Mouse (Mus musculus): ENCODE measurements around the gene Smyd1. TPM values are rescaled to one million over a fixed set of nuclear protein-coding genes. Genes with fewer than 3 reads are reported as not detected.
A peak's percentile ranks its signal among the peaks of the same experiment; 100 is the strongest.

The Smyd1 gene
- polyA plus RNA-seq, 1 experiment from 2014 or later, result 0.16 TPM

GRCm38 (mm10) chr6:71190501-71190900, 131.5 kb downstream of the Smyd1 start:
- Histone ChIP-seq H3K9ac (no peak overlapping the region), H3K27ac (replicated peaks) (no peak overlapping the region), H3K36me3 (no peaks in the 10 kb centered on the region), H3K4me2 (no peak overlapping the region), H3K27me3 (no peaks in the 10 kb centered on the region), H3K4me3 (no peak overlapping the region), H3K4me1 (replicated peaks) (no peaks in the 10 kb centered on the region), H3K9me3 (no peaks in the 10 kb centered on the region)
- ATAC-seq (ENCODE audit: low FRiP score, low read depth), result no peak
- WGBS, result 95% methylated on average over 2 of the region's 2 CpGs

- no peak overlapping the region for H3K4me3 ChIP-seq
- 77% methylated on average over 1 of the region's 1 CpGs for WGBS
- no peak for ATAC-seq (ENCODE audit: low FRiP score, low read depth)
- H3K4me2 ChIP-seq, result no peak overlapping the region
- H3K9ac ChIP-seq, result no peak overlapping the region
- no peak overlapping the region for H3K27ac ChIP-seq (replicated peaks)
- no peaks in the 10 kb centered on the region for H3K9me3 ChIP-seq
- no peaks in the 10 kb centered on the region for H3K36me3 ChIP-seq
- H3K4me1 ChIP-seq (replicated peaks), result no peaks in the 10 kb centered on the region
- H3K27me3 ChIP-seq, result no peaks in the 10 kb centered on the region
Measured at GRCm38 (mm10) chr6:71189578-71189977, 132.5 kb downstream of the Smyd1 start.

- H3K9ac ChIP-seq, result no peak overlapping the region
- no peak for ATAC-seq (ENCODE audit: low FRiP score, low read depth)
- H3K4me2 ChIP-seq, result no peak overlapping the region
- no peak overlapping the region for H3K4me3 ChIP-seq
- no peaks in the 10 kb centered on the region for H3K4me1 ChIP-seq (replicated peaks)
- H3K27me3 ChIP-seq, result no peaks in the 10 kb centered on the region
- no peaks in the 10 kb centered on the region for H3K36me3 ChIP-seq
- WGBS, result 89% methylated on average over 7 of the region's 7 CpGs
- H3K27ac ChIP-seq (replicated peaks), result no peak overlapping the region
- H3K9me3 ChIP-seq, result no peaks in the 10 kb centered on the region
Measured at GRCm38 (mm10) chr6:71184941-71185604, 137.0 kb downstream of the Smyd1 start.

GRCm38 (mm10) chr6:71180596-71180995, 141.4 kb downstream of the Smyd1 start:
- Histone ChIP-seq H3K27ac (replicated peaks) (no peak overlapping the region), H3K4me1 (replicated peaks) (no peaks in the 10 kb centered on the region), H3K27me3 (no peaks in the 10 kb centered on the region), H3K9me3 (no peaks in the 10 kb centered on the region), H3K36me3 (no peaks in the 10 kb centered on the region), H3K4me2 (no peak overlapping the region), H3K4me3 (no peak overlapping the region), H3K9ac (no peak overlapping the region)
- 98% methylated on average over 1 of the region's 1 CpGs for WGBS
- ATAC-seq (ENCODE audit: low FRiP score, low read depth), result no peak

GRCm38 (mm10) chr6:71172812-71173580, 149.0 kb downstream of the Smyd1 start:
- no peaks in the 10 kb centered on the region for H3K27me3 ChIP-seq
- no peaks in the 10 kb centered on the region for H3K9me3 ChIP-seq
- no peaks in the 10 kb centered on the region for H3K36me3 ChIP-seq
- ATAC-seq (ENCODE audit: low FRiP score, low read depth), result no peak
- no peak overlapping the region for H3K27ac ChIP-seq (replicated peaks)
- WGBS, result 90% methylated on average over 10 of the region's 10 CpGs
- no peaks in the 10 kb centered on the region for H3K4me1 ChIP-seq (replicated peaks)
- H3K4me3 ChIP-seq, result no peak overlapping the region
- no peak overlapping the region for H3K4me2 ChIP-seq
- no peak overlapping the region for H3K9ac ChIP-seq

- no peaks in the 10 kb centered on the region for H3K27me3 ChIP-seq
- 54% methylated on average over 6 of the region's 6 CpGs for WGBS
- no peak overlapping the region for H3K4me2 ChIP-seq
- no peaks in the 10 kb centered on the region for H3K4me1 ChIP-seq (replicated peaks)
- no peaks in the 10 kb centered on the region for H3K9me3 ChIP-seq
- peak; percentile 38; the same call in 1 of the 2 replicates for ATAC-seq (ENCODE audit: low FRiP score, low read depth)
- H3K9ac ChIP-seq, result no peak overlapping the region
- H3K27ac ChIP-seq (replicated peaks), result no peak overlapping the region
- H3K36me3 ChIP-seq, result no peaks in the 10 kb centered on the region
- H3K4me3 ChIP-seq, result no peak overlapping the region
Measured at GRCm38 (mm10) chr6:71166551-71167169, 155.4 kb downstream of the Smyd1 start.

- Histone ChIP-seq H3K27ac (replicated peaks) (no peak overlapping the region), H3K4me2 (no peak overlapping the region), H3K4me1 (replicated peaks) (no peaks in the 10 kb centered on the region), H3K9me3 (no peaks in the 10 kb centered on the region), H3K27me3 (no peaks in the 10 kb centered on the region), H3K9ac (no peak overlapping the region), H3K36me3 (no peaks in the 10 kb centered on the region), H3K4me3 (no peak overlapping the region)
- WGBS, result 31% methylated on average over 6 of the region's 6 CpGs
- ATAC-seq (ENCODE audit: low FRiP score, low read depth), result no peak
Measured at GRCm38 (mm10) chr6:71164394-71164793, 157.6 kb downstream of the Smyd1 start.

Small RNA genes within 50 kb of the gene (microRNA-seq; reads per million reads assigned to microRNA genes)
- 18.1 reads per million, percentile 32 among the genes with 10 or more reads in this experiment for gene Mir8112

Other genes starting within 250 kb of the Smyd1 start
- 4.5 and 5.6 TPM in 2 replicates for gene Thnsl2, start 177.8 kb downstream of the Smyd1 start, polyA plus RNA-seq (2015; fragmentation: Nextera tagmentation; extraction: Ambion mirVana)
- gene Fabp1, start 122.4 kb downstream of the Smyd1 start, polyA plus RNA-seq (2015; fragmentation: Nextera tagmentation; extraction: Ambion mirVana), result 0.30 and 0.75 TPM in 2 replicates
- 18.4 and 22.9 TPM in 2 replicates for gene Krcc1, start 50.6 kb downstream of the Smyd1 start, polyA plus RNA-seq (2015; fragmentation: Nextera tagmentation; extraction: Ambion mirVana)
- not detected in 2 replicates for gene Cd8b1, start 555 bp upstream of the Smyd1 start, polyA plus RNA-seq (2015; fragmentation: Nextera tagmentation; extraction: Ambion mirVana)
- gene Cd8a, start 51.2 kb upstream of the Smyd1 start, polyA plus RNA-seq (2015; fragmentation: Nextera tagmentation; extraction: Ambion mirVana), result not detected in 2 replicates
- 10.4 and 11.5 TPM in 2 replicates for gene Rmnd5a, start 118.4 kb upstream of the Smyd1 start, polyA plus RNA-seq (2015; fragmentation: Nextera tagmentation; extraction: Ambion mirVana)
- gene Rnf103, start 171.7 kb upstream of the Smyd1 start, polyA plus RNA-seq (2015; fragmentation: Nextera tagmentation; extraction: Ambion mirVana), result 25.5 and 26.5 TPM in 2 replicates
- 54.1 and 56.7 TPM in 2 replicates for gene Chmp3, start 221.6 kb upstream of the Smyd1 start, polyA plus RNA-seq (2015; fragmentation: Nextera tagmentation; extraction: Ambion mirVana)